Mouse (Mus musculus): ENCODE measurements around the gene Mbtd1. TPM values are rescaled to one million over a fixed set of nuclear protein-coding genes. Genes with fewer than 3 reads are reported as not detected.

Mbtd1 gene
- polyA plus RNA-seq, 1 experiment from 2014 or later: 44.6 TPM

Other genes with a start within 250 kb of the Mbtd1 start
- 34.8 and 37.5 TPM in 2 replicates for gene Utp18, start 86 bp upstream of the Mbtd1 start, polyA plus RNA-seq (2016; fragmentation: Nextera tagmentation; extraction: Ambion mirVana)
- gene Nme2, start 70.4 kb downstream of the Mbtd1 start, polyA plus RNA-seq (2016; fragmentation: Nextera tagmentation; extraction: Ambion mirVana): 138 and 157 TPM in 2 replicates
- gene Gm20390, start 82.4 kb downstream of the Mbtd1 start, polyA plus RNA-seq (2016; fragmentation: Nextera tagmentation; extraction: Ambion mirVana): 532 and 553 TPM in 2 replicates
- gene Nme1, start 82.7 kb downstream of the Mbtd1 start, polyA plus RNA-seq (2016; fragmentation: Nextera tagmentation; extraction: Ambion mirVana): 352 and 375 TPM in 2 replicates
- gene Spag9, start 110.2 kb downstream of the Mbtd1 start, polyA plus RNA-seq (2016; fragmentation: Nextera tagmentation; extraction: Ambion mirVana): 35.5 and 39.4 TPM in 2 replicates